Mouse (Mus musculus) heart, adult 11 months (tissue): ENCODE results near the gene Slc6a5.
"Not testable (repeated sequence)": the region's sequence is repeated elsewhere in the genome, so short reads cannot be mapped to it uniquely, and the experiment has no call there.

Experiments used
- DNase-seq: peaks from one replicate; pipeline ENCODE4 v3.0.0; 2022

Slc6a5 gene

DNA sequence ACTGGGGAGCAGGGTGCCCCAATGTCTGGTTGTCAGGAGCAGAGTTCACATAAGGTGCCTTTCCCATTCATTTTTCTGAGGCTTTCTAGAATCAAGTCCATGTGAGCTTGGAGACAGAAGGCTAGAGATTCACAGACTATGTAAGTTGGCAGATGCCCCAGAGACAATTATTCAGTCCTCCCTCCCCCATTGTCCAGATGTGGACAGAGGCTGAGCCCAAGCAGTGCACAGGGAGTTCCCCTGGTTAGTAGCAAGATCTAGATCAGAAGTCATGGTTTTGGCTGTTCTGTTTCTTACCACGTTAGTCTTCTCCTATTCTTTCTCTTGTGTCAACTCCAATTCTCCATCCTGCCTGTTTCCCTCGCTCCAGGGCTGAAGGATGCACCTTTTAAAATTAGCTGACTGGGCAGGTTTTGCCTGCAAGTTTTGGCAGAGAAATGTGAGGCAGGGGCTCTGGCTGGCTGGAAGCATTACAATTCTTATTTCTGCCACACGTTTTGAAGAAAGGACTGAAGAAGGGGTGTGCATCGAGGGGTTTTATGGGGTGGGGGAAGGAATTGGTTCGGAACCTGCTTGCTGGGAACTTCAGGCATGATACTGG is 3.9 kb downstream of the Slc6a5 start:
- no peak for DNase-seq

DNA sequence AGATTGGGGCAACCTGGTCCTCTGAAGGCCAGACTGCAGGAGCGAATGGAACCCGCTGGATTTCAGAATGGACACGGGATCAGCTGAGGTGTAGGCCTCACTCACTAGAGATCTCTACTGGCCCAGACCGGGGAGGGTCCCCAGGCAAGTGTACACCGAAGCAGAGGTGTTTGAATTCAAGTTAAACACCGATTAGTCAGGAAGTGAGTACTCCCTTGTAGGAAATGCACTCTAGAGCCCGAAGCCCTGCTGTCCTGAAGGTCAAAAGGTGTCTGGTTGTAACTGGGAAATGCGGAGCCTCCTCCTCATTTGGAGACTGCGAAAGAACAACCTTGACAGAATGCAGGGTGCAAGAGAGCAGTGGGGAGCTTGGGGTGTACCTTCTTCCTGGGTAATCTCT is 5.0 kb downstream of the Slc6a5 start:
- DNase-seq = no peak

DNA sequence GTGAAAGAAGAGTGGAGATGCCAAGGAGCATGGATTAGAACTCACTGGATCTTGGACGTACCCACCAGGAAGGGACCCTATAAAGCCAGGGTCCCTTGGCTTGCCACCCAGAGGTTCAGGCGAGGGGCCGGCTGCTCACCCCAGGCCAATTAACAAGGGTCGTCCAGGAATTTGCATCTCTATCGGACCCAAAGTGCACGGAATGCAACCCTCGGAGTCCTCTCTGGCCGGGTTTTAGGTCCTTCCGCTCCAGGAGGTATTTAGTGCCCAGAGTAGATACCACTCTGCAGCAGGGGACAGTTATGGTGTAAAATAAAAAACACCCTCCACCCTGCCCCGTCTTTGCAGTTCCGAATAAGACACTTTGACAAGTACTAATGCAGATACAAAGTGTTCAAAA is 5.5 kb downstream of the Slc6a5 start:
- no peak for DNase-seq

DNA sequence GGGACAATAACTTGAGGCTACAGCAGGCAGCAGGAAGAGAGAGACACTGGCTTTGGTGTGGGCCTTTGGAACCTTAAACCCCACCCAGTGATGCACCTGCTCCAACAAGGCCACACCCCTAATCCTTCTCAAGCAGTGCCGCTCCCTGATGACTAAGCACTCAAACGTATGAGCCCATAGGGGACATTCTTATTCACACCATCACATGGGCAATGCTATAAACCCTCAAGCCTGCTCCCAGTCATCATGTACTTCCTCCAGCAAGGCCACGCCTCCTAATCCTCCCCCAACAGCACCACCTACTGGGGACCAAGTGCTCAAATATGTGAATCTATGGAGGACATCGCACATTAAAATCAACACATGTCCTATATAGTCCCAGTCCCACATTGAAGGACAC is 9.5 kb downstream of the Slc6a5 start:
- DNase-seq = no peak

DNA sequence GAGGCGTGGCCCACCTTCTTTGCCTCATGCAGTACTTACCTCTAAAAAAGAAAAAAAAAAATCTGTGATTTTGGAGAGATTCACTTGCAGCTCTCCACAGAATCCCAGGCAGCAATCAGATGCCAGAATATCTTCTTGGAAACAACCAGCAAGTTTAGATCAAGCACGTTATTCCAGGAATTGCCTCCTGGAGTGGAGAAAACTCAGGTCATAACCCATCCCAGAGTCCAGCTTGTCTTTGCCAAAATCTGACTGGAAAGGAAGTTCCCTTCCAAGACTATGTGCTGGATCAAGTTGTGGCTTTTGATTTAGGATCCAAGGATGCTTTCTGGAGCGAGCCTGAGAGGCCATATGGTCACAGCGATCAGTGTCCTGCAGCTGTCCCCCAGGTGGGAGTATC is 10.8 kb downstream of the Slc6a5 start:
- DNase-seq = no peak

DNA sequence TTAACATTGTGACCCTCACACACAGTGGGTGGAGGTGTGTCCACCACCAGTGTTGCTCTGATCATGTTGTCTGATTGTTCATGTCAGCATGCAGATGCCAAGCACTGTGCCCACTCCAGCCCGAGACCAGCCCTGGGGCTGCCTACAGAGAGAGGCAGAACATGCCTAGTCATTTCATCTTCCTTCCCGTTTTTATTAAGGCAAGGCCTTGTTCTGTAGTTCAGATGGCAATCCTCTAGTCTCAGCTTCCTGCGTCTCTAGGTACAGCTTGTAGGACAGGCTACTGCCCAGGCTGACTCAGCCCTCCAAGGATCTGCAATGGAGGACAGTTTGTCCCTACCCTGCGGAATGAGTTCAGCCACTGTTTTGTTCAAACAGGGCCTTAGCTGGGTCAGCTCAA is 13.0 kb downstream of the Slc6a5 start:
- DNase-seq = peak; percentile 92

DNA sequence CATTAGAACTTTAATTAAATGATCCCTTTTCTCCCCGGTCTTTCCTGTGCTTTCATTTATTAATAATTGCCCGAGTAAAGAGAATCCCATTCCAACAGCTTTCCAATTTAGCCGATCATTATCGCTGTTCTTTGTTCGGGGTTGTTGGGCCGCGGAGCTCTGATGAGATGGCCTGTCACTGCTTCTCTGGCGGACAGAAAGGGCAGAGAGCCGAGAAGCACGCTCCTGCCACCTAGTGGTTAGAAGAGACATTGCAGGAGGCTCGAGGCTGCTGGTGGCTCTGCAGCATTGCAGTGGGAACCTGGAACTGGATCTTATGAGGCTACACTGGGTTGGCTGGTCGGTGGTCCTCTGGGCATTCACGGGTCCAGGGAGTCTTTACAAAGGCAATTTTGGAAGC is 13.4 kb downstream of the Slc6a5 start:
- peak; percentile 96 for DNase-seq

DNA sequence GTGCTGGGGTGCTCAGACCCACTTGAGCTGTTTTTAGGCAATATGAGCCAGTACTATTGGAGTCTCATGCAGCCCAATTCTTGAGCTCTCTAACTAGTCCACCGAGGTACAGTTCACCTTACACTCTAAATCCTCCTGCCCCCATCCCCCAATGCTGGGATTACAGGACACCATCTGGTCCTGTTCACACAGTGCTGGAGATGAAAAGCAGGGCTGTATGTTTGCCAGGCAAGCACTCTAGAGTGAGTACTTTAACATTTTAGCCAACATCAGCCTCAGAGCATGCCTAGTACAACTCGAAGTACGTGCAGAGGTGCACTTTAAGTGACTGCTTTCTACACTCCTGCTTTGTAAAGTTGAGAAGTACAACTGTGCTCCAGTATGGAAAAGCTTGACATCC is 18.6 kb downstream of the Slc6a5 start:
- no peak for DNase-seq

DNA sequence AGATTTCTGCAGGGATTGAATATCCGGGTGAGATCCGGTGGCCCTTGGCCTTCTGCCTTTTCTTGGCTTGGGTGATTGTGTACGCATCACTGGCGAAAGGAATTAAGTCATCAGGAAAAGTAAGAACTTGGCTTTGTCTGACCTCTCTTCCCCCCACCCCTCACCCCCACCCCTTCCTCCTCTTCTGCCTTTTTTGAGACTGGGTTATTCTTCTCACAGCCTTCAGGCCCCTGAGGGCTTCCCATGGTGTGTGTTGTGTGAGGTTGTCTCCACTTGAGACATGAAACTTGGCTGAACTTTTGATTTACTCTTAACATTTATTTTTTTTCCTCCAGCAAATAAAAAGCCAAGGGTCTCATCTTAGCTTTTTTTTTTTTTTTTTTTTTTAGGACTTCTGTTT is 20.1 kb downstream of the Slc6a5 start:
- no peak for DNase-seq

DNA sequence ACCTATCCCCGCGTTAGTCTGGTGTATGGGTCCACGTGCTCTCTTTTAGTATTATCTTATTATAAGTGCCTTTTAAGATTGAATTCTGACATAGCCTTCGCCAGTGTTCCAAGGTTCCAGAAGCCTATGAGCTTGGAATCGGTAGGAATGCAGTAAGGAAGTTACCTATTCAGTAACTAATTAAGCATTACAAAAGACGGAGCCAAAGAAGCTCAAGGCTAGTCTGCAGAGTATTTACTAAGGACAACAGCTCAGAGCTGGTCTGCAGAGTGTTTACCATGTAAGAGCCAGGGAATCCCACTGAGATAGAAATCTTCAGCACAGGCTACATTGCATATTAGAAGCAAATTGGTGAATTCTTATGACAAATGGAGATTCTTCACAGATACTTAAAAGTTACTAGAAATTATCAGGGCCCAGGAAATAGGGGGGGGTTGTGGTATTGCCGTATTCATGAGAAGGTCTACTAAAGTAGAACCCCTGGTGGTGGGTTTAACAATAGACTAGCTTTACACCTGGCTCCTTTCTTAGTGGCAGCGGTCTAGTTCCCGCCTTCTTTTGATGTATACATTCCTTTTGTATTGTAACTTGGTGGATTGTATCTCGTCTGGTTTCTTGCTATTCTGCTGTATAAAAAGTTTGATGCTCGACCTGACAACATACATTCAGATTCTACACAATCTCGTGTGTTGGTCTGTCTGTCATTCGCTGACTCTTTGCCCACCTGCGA is 23.6 kb downstream of the Slc6a5 start:
- not testable (repeated sequence) for DNase-seq

DNA sequence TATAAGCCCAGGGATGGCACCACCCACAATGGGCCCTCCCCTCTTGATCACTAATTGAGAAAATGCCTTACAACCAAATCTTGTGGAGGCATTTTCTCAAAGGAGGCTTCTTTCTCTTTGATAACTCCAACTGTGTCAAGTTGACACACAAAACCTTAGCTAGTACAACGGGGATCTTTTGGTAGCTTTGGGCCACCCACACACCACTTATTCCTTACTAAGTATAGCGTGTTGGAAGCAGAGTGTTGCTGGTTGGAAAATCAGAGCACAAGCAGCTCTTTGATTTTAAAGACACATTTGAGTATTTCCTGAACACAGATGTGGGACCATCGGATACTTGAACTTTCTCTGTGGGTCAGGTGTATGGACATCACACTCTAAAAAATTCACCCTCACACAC is 26.9 kb downstream of the Slc6a5 start:
- no peak for DNase-seq

DNA sequence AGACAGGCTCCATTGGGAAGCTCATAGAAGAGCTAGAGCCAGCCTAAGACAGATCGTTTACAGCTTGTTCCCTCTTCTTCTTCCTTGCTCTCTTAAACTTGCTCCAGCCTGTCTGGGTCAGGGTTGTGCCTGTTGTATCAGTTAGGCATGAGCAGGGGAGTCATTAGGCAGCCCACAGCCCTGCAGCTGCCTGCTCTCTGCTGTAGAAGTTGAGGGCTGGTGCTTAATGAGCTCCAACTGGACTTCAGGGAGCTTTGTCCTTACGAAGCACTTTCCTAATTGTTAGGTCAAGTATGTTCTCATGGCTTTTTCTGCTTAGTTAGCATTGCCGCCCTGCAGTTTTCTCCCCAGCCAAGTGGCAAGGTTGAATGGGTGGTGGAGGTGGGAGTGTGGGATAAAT is 32.1 kb downstream of the Slc6a5 start:
- DNase-seq = no peak

DNA sequence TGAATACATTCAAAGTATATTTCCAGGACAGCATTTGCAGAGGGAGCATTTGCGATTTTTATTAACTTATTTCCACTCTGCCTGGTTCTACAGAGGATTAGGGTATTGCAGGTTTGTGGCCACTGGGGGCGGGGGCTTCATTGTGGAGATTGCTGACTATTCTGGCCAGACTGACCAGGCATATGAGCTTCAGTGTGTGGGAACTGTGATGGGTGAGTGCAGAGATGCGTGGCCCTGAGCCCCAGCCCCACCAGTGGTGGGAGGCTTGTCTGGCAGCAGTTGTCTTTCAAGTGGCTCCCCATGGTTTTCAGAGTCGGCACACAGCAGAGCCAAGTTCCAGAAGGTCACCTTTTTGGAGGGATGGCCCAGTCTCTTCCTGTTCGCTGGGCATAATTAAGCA is 32.5 kb downstream of the Slc6a5 start:
- DNase-seq = no peak

DNA sequence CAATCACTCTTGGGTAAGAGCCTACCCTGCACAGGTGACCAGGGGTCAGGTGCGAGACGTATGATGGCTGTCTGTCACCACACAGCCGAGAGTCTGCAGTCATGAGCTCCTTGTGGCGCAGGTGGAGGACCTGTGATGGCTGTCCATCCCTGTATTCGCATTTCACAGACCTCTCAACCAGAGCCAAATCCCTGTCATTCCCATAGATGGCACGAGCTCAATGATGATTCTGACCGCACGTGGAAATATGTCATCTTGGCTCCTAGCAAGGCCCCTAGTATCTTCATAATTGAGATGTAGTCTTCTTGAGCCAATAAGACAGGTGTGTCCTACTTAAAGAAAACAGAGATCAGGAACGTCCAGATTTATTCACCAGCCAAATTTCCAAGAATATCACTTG is 36.7 kb downstream of the Slc6a5 start:
- DNase-seq = no peak

DNA sequence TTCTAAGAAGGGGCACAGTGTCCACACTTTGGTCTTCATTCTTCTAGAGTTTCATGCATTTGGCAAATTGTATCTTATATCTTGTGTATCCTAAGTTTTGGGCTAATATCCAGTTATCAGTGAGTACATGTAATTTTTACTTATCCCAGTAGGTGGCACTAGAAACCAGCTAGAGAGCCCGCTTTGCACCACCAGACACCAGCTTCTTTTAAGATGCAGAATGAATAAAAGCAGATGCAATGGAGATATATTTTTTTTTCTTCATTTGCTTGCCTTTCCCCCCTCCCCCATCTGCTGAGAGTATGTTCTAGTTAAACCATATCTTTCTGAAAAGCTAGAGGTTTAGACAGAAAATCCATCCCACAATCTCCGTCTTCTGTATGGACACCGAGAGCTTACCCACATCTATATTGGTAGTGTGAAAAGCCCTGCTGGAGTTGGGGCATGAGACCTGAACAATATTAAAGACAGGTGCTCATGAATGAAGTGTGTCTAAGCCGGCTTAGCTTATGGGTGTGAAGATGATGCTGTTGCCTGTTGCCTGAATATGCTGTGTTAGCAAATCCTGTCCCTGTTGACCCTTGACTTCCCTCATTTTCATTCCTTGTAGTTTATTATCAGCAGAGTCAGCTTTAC is 43.7 kb downstream of the Slc6a5 start:
- DNase-seq = no peak

DNA sequence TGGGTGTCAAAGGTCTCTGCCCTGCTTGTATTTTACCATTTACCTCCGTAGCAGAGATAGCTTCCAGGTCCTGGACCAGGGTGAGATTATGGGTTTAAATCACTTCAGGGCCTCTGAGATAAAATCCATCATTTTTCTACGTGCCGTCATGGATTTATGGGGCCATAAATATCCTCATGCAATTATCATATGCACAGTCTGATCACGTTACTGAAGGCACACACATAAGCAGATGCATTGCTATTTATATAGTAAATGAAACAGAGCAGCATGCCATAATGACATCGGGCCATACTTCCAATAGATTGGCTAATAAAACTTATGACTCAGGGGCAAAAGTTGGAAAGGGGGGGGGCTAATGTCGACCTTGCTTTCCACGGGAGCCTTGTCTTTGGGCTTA is 44.9 kb downstream of the Slc6a5 start:
- no peak for DNase-seq

DNA sequence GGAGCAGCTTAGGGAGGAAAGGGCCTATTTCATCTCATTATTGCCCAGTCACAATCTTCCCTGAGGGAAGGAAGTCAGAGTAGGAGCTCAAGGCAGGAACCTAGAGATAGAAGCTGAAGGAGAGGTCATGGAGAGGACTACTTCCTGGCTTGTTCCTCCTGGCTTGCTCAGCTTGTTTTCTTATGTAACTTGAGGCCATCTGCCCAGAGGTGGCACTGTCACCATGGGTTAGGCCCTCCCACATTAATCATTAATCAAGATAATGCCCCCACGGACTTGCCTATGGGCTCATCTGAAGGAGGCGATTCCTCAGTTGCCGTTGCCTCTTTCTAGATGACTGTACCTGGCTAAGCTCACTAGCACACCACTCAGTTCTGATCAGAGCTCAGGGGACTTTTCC is 47.2 kb downstream of the Slc6a5 start:
- DNase-seq = no peak

DNA sequence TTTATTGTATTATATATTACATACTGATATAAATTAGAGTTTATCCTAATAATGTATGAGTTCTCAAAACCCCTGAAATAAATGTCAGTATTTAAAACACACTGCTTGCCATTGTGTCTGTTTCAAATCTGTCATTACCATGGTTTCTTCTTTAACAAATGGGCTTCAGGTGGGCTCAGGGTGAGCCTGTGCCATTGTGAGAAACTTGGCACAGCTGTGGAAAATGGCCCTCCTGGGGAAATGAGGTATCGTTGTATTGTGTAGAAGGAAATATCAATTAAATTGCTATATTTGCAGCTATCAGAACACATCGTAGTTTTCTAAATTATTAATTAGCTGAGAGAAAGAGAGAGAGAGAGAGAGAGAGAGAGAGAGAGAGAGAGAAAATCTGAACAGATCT is 53.8 kb downstream of the Slc6a5 start:
- DNase-seq = no peak

DNA sequence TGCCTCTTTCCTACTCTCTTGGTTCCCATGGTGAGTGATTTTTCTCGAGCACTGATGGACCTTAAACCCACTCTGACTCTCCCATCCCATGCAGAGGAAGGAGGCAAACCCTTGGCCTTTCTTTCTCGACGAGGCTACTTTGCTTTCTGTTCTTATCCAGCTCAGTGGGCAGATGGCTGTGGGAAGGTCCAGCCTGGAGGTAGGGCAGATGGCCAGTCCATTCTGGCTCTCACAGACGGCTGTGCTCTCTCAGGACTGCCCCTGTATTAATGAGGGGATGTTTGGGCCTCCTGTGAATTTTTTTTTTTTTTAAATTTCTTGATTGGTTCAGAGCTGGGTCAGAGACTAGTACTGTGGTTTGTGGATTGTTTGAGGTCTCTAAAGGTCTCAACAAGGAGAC is 59.6 kb downstream of the Slc6a5 start:
- no peak for DNase-seq

DNA sequence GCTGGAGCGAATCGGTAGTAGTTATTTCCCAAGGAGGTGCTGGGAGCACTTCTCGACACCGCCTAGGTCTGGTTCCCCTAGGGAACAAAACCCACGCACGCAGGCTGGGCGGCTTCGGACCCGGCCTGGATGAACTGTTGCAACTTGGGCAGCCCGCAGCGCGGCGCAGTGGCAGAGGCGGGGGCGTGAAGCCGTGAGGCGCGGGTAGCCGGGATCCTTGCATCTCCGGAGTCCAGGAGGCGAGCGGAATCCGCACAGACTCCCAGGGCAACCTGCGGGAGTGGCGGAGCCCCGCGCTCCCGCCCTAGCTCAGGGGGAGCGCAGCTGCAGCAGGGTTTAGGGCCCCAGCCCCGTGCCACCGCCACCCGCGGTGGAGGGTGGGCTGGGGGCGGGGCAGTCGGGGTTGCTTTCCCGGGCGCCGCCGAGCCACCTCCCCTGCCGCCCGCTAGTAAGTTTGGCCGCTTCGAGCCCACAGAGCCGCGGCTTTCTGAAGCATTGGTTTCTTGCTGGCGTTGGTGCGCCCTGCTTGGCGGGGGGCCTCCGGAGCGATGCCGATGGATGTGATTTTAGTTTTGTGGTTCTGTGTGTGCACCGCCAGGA is 65.0 kb downstream of the Slc6a5 start, which contains the start of gene Nell1:
Nell1 (plus strand) TSS at position 24 of the 600 bp plus-strand sequence.
- peak; percentile 80 for DNase-seq

DNA sequence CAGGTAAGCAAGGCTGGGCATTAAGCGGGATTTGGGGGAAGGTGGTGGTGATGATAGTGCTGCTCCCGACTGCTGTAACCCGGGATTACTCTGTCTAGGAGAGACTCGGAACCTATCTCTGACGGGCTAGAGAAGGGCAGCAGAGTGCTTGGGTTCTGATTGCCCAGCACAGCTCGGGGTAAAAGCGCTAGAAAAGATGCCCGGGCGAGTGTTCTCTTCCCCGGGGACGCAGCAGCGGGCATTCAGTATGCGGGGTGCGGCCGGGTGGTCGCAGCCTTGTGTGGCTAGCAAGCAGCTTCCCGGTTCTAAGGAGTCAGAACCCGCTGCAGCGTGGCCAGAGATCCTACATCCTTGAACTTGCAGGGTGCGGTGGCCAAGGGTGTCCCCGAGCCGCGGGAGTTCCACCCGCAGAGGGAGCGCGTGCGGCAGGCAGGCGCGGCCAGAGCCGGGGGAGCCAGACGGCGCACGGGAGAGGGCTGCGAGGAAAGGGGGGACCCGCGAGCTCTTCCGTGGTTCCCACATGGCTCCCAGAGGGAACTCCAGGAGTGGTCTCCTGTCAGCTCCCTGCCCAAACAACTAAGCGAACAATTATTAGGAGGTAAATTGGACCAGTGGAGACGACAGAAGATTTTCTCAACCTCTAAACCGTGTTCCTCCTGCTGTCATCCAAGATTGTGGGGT is 65.6 kb downstream of the Slc6a5 start:
- DNase-seq = peak; percentile 13

DNA sequence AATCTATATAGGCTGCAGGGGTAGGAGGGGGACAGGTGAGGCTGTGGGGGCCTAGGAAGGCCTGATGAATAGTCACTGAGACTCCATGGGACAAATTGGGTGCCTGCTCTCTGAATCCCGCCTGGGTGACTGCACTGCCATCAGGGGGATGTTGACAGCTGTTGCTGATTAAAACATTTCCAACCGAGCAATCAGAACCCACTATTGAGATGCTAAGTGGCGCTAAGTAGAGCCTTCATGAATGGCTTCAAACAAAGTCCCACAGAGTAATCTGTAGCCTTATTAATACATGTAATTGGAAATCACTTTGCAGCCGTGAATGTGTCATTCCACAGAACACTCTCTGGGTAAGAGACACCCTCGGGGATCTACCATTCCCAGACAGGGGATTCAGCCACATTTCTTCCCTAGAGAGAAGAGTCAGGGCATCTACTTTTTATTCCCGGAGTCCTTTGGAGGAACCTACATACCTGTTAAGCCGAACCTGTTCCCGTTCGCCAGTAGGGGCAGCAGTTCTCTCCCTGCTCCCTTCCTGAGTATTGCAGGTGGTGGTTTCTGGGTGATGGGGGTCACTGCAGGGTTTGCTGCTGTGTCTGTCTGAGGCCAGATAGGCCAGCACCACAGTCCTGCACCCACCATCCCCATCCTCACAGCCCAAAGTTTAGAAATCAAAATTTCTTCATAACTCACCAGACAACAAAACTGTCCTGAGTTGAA is 71.7 kb downstream of the Slc6a5 start:
- DNase-seq = peak; percentile 56

DNA sequence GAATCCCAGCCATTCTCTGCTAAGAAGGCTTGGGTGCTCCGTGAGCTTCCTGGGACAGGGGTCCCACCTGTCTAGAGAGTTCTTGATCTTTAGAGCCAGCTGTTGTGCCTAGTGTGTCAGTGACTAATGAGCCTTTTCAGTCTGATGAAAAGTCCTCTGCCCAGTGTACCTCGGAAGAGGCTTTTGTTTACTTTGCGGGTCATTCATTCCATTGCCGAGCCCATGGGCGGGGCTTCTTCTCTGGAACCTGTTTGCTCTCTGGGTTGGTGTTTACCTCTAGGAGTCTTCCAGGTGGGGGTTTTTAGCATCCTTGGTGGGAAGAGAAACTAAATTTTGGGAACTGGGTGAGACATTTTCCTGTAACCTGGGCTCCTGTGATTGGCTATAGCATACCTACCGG is 74.8 kb downstream of the Slc6a5 start:
- DNase-seq = peak; percentile 86
